Mouse (Mus musculus): ENCODE measurements at regions not wholly inside any gene's neighbourhood (a gene's known extent, or its start where the extent isn't known, plus 50 kb on each side); places are given as distances from the start of the nearest gene placed in this dataset.

- TF ChIP-seq CTCF (IDR thresholded peaks at IDR 0.05; ENCODE audit: insufficient read depth, low read length): no peak
- TF ChIP-seq POLR2A (IDR thresholded peaks at IDR 0.05; ENCODE audit: borderline replicate concordance, extremely low read depth, low read depth, low read length): no peak
These were observed 654.4 kb downstream of the Dhx35 start for GRCm38 (mm10) chr2:159448976-159449375.
